Mouse (Mus musculus): ENCODE measurements around the gene Cdh12.

- TF ChIP-seq POLR2A (IDR thresholded peaks at IDR 0.05; ENCODE audit: low read depth, low read length) (no peak), CTCF (IDR thresholded peaks at IDR 0.05; ENCODE audit: extremely low read depth, insufficient read depth, insufficient read length, insufficient replicate concordance) (no peak)
Measured at GRCm38 (mm10) chr15:21375871-21376270, 926.8 kb downstream of the Cdh12 start.

All from spleen, adult 2 months (tissue).